Mouse (Mus musculus) Patski (cell line): ENCODE measurements around the gene Nrn1. TPM values are rescaled to one million over a fixed set of nuclear protein-coding genes. Genes with fewer than 3 reads are reported as not detected.

Experiments
- ATAC-seq: fragments of 100-300 bp; one replicate; pipeline ENCODE4 v1.8.0; 2021
- CTCF ChIA-PET: fragments of 350-600 bp; sonication (Branson Sonifier 250); formaldehyde crosslinking; loops from one replicate; lab custom pipeline; 2022; ENCODE audit warnings: inconsistent platforms; lab: Charles Lee
- POLR2A ChIA-PET: fragments of 350-600 bp; sonication (Branson Sonifier 250); formaldehyde crosslinking; loops from one replicate; lab custom pipeline; 2022; ENCODE audit warnings: antibody characterized with exemption, inconsistent platforms; lab: Charles Lee
- DNase-seq: peaks from one replicate; pipeline ENCODE4 v3.0.0-alpha.2; 2011; ENCODE audit warnings: low read depth, low spot score
- H3K27me3 ChIP-seq: fragments of 371-371 bp; one replicate; pipeline ENCODE4 v1.5.1; 2021
- CTCF ChIP-seq: fragments of 100-300 bp; IDR thresholded peaks from one replicate; pipeline ENCODE4 v1.5.1; 2021
- in situ Hi-C: fragments of 300-500 bp; cut with MboI; formaldehyde crosslinking; loops from 3 replicates; pipeline ENCODE4 v1.11.1; 2018; ENCODE audit warnings: low pct_unique_long_range_greater_than_20kb, mixed read lengths
- polyA plus RNA-seq: library from polyadenylated mRNA; unstranded; gene quantifications from one replicate; pipeline ENCODE4 v1.2.3, GENCODE M21; 2021

The Nrn1 gene
- polyA plus RNA-seq, 1 experiment from 2014 or later: 0.05 TPM

- CTCF ChIA-PET: no interaction called here
- no peak for DNase-seq
- POLR2A ChIA-PET: no interaction called here
- in situ Hi-C loops: no loop called here
- no peak for TF ChIP-seq CTCF
- H3K27me3 ChIP-seq: peaks cover 3% of the 10 kb centered on the region
- ATAC-seq: no peak
Observed at GRCm38 (mm10) chr13:36724533-36725470, 10.1 kb downstream of the Nrn1 start.

- POLR2A ChIA-PET: no interaction called here
- in situ Hi-C loops: no loop called here
- peaks cover 3% of the 10 kb centered on the region for H3K27me3 ChIP-seq
- TF ChIP-seq CTCF: no peak
- CTCF ChIA-PET: no interaction called here
- ATAC-seq (no peak), DNase-seq (no peak)
Observed at GRCm38 (mm10) chr13:36723726-36724300, 11.1 kb downstream of the Nrn1 start.

- DNase-seq (no peak), ATAC-seq (no peak)
- TF ChIP-seq CTCF: no peak
- CTCF ChIA-PET: no interaction called here
- peaks cover 3% of the 10 kb centered on the region for H3K27me3 ChIP-seq
- in situ Hi-C loops: no loop called here
- POLR2A ChIA-PET: no interaction called here
Observed at GRCm38 (mm10) chr13:36722309-36722708, 12.6 kb downstream of the Nrn1 start.

GRCm38 (mm10) chr13:36720297-36721017 is 14.5 kb downstream of the Nrn1 start:
- POLR2A ChIA-PET: no interaction called here
- CTCF ChIA-PET: no interaction called here
- H3K27me3 ChIP-seq: no peaks in the 10 kb centered on the region
- in situ Hi-C loops: no loop called here
- no peak for ATAC-seq
- no peak for DNase-seq
- TF ChIP-seq CTCF: no peak

DNA sequence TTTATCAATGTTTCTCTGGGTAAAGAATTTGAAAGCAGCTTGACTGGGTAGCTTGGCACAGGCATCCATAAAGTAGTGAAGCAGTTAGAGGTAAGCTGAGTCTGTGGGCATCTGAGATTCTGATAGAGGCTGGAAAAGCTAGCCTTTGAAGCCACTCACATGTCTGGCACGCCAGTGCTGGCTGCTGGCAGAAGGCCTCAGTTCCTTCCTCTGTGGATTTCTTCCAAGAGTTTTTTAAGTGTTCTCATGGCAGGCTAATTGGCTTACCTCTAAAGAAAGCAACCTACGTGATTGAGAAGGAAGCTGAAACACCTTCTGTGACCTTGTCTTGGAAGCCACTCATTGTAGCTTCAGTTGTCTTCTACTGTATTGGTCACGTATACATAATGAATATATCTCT is 17.6 kb downstream of the Nrn1 start:
- CTCF ChIA-PET: no interaction called here
- no peaks in the 10 kb centered on the region for H3K27me3 ChIP-seq
- ATAC-seq: no peak
- no peak for DNase-seq
- in situ Hi-C loops: no loop called here
- POLR2A ChIA-PET: no interaction called here
- no peak for TF ChIP-seq CTCF

- in situ Hi-C loops: no loop called here
- no peak for TF ChIP-seq CTCF
- ATAC-seq (no peak), DNase-seq (no peak)
- ChIA-PET CTCF (no interaction called here), POLR2A (no interaction called here)
- H3K27me3 ChIP-seq: no peaks in the 10 kb centered on the region
Observed at GRCm38 (mm10) chr13:36716708-36717107, 18.2 kb downstream of the Nrn1 start.

- no peak for TF ChIP-seq CTCF
- ChIA-PET CTCF (no interaction called here), POLR2A (no interaction called here)
- H3K27me3 ChIP-seq: no peaks in the 10 kb centered on the region
- ATAC-seq: no peak
- in situ Hi-C loops: no loop called here
- DNase-seq: no peak
Observed at GRCm38 (mm10) chr13:36714101-36714500, 20.8 kb downstream of the Nrn1 start.

- CTCF ChIA-PET: interaction anchor here (0.8 kb wide), 1 partner anchor 8 kb away, joined by 3 read pairs; no protein-coding TSS in a partner anchor
- H3K27me3 ChIP-seq: no peaks in the 10 kb centered on the region
- in situ Hi-C loops: no loop called here
- ATAC-seq (no peak), DNase-seq (no peak)
- no peak for TF ChIP-seq CTCF
- POLR2A ChIA-PET: no interaction called here
Observed at GRCm38 (mm10) chr13:36707088-36707690, 27.7 kb downstream of the Nrn1 start.

- DNase-seq (peak; percentile 19), ATAC-seq (no peak)
- TF ChIP-seq CTCF: no peak
- in situ Hi-C loops: no loop called here
- ChIA-PET CTCF (interaction anchor here (0.6 kb wide), 1 partner anchor 61 kb away, joined by 3 read pairs; no protein-coding TSS in a partner anchor), POLR2A (no interaction called here)
- no peaks in the 10 kb centered on the region for H3K27me3 ChIP-seq
Observed at GRCm38 (mm10) chr13:36696351-36696771, 38.6 kb downstream of the Nrn1 start.

DNA sequence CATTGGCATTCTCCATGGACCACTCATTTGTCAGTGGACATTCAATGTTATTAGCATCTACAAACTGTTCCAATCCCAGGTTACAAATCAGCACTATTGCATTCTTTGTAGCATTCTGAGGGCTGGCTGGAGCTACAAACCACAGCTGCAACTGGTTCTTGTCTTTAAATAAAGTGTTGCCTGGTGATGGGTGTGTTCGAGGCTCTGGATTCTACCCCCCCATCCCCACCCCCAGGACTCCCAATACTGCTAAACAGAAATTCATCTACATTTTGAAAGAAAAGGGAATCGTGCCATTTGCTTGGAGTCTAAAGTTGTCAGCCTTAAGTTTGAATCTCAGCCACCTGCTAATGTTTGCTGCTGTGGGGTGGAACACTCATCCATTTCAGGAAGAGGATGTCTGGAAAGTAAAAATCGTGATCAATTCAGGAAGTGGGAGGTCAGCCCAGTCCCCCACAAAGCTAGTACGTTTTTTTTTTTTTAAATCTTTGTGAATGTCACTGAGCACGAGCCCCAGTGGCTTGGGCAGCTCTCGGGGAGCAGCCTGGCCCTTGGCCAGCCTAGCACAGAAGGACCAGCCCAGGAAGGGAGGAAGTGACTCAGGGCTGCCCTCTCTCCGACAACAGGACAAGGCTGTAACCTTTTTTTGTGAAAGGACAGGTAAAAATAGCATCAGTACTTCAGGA is 39.3 kb downstream of the Nrn1 start:
- in situ Hi-C loops: no loop called here
- DNase-seq: peak; percentile 3
- TF ChIP-seq CTCF: no peak
- no peaks in the 10 kb centered on the region for H3K27me3 ChIP-seq
- ChIA-PET CTCF (no interaction called here), POLR2A (no interaction called here)
- no peak for ATAC-seq
